Mouse (Mus musculus) mammary gland, adult 2 months (tissue): ENCODE results near the gene Prpf19. TPM values are rescaled to one million over a fixed set of nuclear protein-coding genes. Genes with fewer than 3 reads are reported as not detected.

Experiments used
- polyA plus RNA-seq: library from polyadenylated mRNA; depleted of rRNA; stranded (reverse); fragments of >200 nt; gene quantifications from 2 replicates; pipeline ENCODE4 v1.2.3, GENCODE M21; 2012; ENCODE audit warnings: low replicate concordance; rRNA removed

The Prpf19 gene
- polyA plus RNA-seq: 222 and 340 TPM in 2 replicates

DNA sequence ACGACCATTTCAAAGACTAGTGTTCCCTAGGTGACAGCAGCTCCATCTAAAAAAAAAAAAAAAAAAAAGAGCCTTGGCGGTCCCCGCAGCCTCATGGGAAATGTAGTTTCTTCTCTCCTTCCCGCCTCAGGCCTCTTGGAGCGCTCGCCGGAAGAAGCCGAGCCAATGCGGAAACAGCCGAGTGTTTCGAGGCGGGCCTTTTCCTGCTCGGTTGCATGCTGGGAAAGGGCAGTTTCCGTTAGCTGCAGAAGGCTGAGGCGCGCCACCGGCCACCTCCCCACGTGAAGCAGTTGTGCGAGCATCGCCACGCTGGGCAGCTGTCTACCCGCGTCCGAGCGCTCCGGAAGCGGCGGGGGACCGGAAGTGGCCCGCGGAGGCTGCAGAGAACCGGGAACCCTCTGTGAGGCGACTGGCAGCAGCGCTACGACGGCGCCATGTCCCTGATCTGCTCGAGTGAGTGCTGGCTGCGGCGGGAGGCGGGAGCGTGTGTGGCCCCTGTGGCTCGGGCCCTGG lies at the start of gene Prpf19:
Prpf19 (plus strand) TSS at position 216 of the 513 bp plus-strand sequence.

DNA sequence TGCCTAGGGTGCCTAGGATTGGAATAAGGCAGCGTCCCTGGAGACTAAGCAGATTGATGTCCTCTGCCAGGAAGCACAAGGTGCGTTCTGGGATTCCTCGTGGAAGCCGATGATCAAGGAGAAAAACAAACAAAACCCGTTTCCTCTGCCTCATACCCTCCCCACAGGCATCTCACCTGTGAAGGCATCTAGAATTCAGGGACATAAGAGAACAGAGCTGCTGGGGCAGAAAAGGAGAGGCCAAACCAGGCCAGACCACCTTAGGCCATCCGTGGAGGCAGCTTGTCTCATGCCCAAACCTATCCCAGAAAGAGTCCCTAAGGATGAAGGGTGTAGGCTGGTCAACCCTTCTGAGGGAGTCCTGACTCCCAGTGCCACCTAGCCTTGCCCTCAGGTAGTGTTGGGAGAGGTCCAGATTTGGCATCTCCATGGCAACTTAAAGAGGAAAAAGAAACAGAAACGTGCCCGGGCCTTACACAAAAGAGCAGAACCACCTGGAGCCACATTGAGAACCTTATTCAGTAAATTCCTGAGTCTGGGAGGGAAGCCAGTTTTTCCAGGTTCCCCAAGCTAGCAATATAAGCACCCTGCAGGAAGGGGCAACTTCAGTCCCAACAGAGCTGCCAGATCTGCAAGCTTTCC lies 25.0 kb upstream of the Prpf19 start, which contains the start of gene Tmem132a:
Tmem132a (minus strand) TSS at position 55 of the 642 bp plus-strand sequence.

DNA sequence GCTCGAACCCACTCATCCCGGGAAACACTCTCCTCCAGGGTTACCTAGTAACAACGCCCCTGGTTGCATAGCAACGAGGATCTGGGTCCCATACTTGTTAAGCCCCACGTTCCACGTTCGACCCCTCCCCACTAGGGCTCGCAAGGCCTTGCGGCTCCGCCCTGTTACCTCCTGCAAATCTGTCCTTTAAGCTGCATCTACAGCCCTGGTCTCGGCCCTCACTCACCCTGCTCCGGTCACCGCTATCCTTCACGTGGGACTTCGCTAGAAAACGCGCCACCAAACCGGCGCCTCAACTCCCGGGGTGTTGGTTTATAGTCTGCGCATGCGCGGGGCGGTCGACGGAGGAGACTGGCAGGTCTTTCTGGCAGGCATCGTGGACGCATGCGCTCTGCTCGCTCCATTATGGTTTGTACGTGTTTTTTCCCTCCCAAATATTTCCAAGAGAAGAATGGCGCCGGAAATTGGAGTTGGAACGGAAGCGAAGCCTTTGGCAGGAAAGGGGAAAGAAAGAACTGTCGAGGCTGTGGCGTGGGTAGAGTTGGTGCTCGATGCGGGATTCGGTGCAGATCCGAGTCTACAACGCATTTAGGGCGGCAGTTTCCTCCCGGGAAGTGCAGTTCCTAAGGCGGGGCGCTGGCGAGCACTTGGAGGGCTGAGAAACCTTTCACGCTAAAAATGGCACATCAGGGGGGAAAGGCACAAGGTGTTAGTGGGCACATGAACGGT lies 13.4 kb upstream of the Prpf19 start, which contains the start of gene Tmem109:
Tmem109 (minus strand) TSS at position 576 of the 729 bp plus-strand sequence.

DNA sequence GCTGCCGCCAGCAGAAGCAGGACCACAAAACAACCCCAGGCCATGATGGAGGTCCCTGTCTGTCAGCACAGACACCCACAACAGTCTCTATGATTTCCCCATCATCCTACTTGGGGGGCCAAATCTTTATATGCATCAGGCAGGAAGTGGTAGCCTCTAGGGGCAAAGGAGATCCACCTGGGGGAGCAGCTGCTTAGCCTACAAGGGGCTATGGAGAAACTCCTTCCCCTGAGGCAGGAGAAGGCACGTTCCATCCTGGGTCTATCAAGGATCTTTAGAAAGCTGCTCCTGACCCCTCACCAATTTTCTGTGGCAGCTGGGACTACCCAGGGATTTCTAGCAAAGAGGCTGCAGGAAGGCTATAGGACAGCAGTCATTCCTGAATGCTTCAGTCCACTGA lies 25.5 kb downstream of the Prpf19 start, which contains the start of gene Zp1:
Zp1 (minus strand) TSS at position 101 of the 400 bp plus-strand sequence.

DNA sequence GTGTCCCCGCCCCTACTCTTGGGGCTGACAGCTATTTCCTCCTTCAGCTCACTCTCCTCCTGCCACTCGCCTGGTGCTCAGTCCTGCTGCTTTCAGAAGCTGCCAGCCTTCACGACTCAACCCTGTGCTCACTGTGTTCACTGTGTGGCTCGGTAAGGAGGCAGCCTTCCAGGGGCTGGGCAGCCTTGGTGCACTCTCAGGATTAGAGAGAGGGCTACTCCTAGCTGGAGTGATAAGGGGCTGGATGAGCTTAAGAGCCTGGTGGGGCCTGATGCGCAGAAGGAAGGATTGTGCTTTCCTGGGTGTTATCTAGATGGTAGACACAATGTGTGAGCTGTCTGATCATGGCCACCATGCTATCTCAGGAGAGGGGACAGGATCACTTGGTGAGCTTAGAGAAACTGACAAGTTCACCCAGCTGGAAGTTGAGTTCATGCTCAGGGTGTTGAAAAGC lies 42.1 kb downstream of the Prpf19 start, which contains the start of gene Ptgdr2:
Ptgdr2 (plus strand) TSS at position 51 of the 454 bp plus-strand sequence.

DNA sequence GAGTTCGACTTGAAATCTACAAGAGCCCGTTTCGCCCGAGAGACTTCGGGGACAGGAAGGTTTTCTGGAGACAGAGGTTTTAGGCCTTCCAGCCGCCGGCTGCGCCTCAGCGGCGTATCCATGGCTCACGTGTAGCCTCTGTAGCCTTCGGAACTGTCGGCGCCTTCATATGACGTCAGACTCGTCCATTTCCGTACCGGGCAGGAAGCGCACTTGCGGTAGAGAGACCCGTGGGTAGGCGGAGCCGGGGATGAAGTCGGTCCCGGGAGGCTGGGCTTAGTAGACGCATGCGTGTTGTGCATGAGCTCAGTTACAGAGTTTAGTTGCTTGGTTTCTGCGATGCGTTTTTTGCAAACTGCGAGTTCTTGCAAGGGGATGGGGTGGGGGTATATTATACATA lies 54.1 kb downstream of the Prpf19 start, which contains the start of gene Ccdc86:
Ccdc86 (minus strand) TSS at position 155 of the 400 bp plus-strand sequence.

Other genes starting within 250 kb of the Prpf19 start
- not detected in 2 replicates for gene Pga5, start 217.2 kb upstream of the Prpf19 start, polyA plus RNA-seq
- gene Vps37c, start 206.5 kb upstream of the Prpf19 start, polyA plus RNA-seq: 32.3 and 38.6 TPM in 2 replicates
- 23.5 and 40.4 TPM in 2 replicates for gene Cd5, start 156.2 kb upstream of the Prpf19 start, polyA plus RNA-seq
- 28.7 and 46.6 TPM in 2 replicates for gene Cd6, start 65.2 kb upstream of the Prpf19 start, polyA plus RNA-seq
- 15.3 and 24.6 TPM in 2 replicates for gene Slc15a3, start 55.5 kb upstream of the Prpf19 start, polyA plus RNA-seq
- 21.3 and 34.9 TPM in 2 replicates for gene Tmem132a, start 25.3 kb upstream of the Prpf19 start, polyA plus RNA-seq
- gene Tmem109, start 13.2 kb upstream of the Prpf19 start, polyA plus RNA-seq: 153 and 263 TPM in 2 replicates
- 0.10 and 0.12 TPM in 2 replicates for gene Zp1, start 25.4 kb downstream of the Prpf19 start, polyA plus RNA-seq
- gene Ptgdr2, start 41.9 kb downstream of the Prpf19 start, polyA plus RNA-seq: 1.4 and 4.2 TPM in 2 replicates
- 7.2 and 9.0 TPM in 2 replicates for gene Ccdc86, start 54.0 kb downstream of the Prpf19 start, polyA plus RNA-seq
- gene Ms4a10, start 79.4 kb downstream of the Prpf19 start, polyA plus RNA-seq: not detected in 2 replicates
- 0.36 TPM in 1 of 2 replicates, not detected in the other for gene Ms4a15, start 98.0 kb downstream of the Prpf19 start, polyA plus RNA-seq
- not detected in 2 replicates for gene Ms4a18, start 122.8 kb downstream of the Prpf19 start, polyA plus RNA-seq
- gene Ms4a8a, start 185.9 kb downstream of the Prpf19 start, polyA plus RNA-seq: 6.6 and 18.8 TPM in 2 replicates
- gene 1700017D01Rik, start 235.6 kb downstream of the Prpf19 start, polyA plus RNA-seq: not detected in 2 replicates